Mouse (Mus musculus): ENCODE data around the gene Il1rapl1. TPM values are rescaled to one million over a fixed set of nuclear protein-coding genes. Genes with fewer than 3 reads are reported as not detected.

Il1rapl1 gene
- polyA plus RNA-seq, 1 experiment from 2014 or later: 2.1 TPM

DNA sequence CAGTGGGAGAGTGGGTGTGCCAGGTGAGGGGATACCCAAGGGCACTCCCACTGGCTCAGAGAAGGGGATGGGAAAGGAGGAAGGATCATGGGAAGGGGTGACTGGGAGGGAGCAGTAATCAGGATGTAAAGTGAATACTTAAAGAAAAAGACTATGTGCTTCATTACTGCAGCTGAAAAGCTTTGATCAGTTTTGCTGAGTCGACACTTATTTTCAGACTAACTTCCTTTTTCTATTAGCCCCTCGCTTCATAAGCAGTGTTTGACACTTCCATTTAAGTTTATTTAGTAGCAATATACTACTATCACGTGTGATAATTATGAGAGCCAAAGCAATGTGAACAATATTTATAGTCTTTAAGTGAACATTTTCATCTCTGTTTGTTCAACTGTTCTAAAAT is 1307.2 kb downstream of the Il1rapl1 start:
- Histone ChIP-seq H3K27ac (ENCODE audit: low read depth) (no peak overlapping the region), H3K4me3 (ENCODE audit: low read depth, low read length) (no peak overlapping the region), H3K9ac (ENCODE audit: low read length) (no peak overlapping the region), H3K4me1 (replicated peaks; ENCODE audit: control insufficient read depth, insufficient read depth, low read length) (no peaks in the 10 kb centered on the region), H3K9me3 (ENCODE audit: control insufficient read depth, low read length) (no peaks in the 10 kb centered on the region), H3K36me3 (ENCODE audit: control insufficient read depth, insufficient read depth, low read length) (no peaks in the 10 kb centered on the region), H3K27me3 (replicated peaks; ENCODE audit: control insufficient read depth, insufficient read depth, low read length) (no peaks in the 10 kb centered on the region), H3K4me2 (ENCODE audit: low read length) (no peak overlapping the region)
- DNase-seq (ENCODE audit: low spot score) (no peak), ATAC-seq (replicated peaks; ENCODE audit: low FRiP score, low TSS enrichment, low read depth) (no peak)
- WGBS: 84% methylated on average over 3 of the region's 3 CpGs

DNA sequence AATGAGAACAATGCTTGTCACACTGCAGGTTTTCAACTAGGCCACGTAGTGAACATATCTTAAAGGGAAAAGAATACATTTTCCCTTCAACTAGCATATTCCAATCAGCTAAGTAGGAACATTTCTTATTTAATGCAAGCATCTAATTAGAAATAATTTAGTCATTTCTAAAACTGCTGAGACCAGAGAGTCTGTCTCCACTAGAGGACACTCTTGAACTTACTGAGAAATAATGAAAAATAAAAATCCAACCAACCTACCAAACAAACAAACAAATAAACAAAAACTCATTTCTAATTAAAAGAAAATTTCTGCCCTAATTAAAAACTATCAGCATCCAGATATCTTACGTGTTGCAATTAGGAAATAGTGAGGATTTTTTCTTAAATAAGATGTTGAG is 1312.7 kb downstream of the Il1rapl1 start:
- Histone ChIP-seq H3K27ac (ENCODE audit: low read depth) (no peak overlapping the region), H3K4me3 (ENCODE audit: low read depth, low read length) (no peak overlapping the region), H3K9me3 (ENCODE audit: control insufficient read depth, low read length) (no peaks in the 10 kb centered on the region), H3K4me1 (replicated peaks; ENCODE audit: control insufficient read depth, insufficient read depth, low read length) (no peaks in the 10 kb centered on the region), H3K9ac (ENCODE audit: low read length) (no peak overlapping the region), H3K27me3 (replicated peaks; ENCODE audit: control insufficient read depth, insufficient read depth, low read length) (no peaks in the 10 kb centered on the region), H3K36me3 (ENCODE audit: control insufficient read depth, insufficient read depth, low read length) (no peaks in the 10 kb centered on the region), H3K4me2 (ENCODE audit: low read length) (no peak overlapping the region)
- ATAC-seq (replicated peaks; ENCODE audit: low FRiP score, low TSS enrichment, low read depth) (no peak), DNase-seq (ENCODE audit: low spot score) (no peak)
- 68% methylated on average over 2 of the region's 2 CpGs for WGBS

DNA sequence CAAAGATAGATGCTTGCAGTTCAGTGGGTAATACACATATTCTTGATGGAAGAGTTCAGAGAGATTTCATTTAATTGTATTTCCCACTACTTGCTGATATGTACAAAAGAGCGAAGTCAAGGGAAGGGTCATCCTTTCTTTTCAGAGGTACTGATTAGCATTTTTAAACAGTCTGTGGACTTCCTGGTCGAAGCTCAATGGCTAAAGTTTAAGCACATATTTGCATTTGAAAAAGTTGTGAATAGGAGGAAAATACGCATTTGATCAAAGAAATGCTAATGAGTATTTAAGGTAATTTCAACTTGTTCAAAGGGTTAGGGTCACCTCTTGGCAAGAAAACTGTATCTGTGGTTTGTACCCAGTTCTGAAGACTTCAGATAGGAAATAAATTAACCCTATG is 1386.6 kb downstream of the Il1rapl1 start:
- DNase-seq (ENCODE audit: low spot score) (no peak), ATAC-seq (replicated peaks; ENCODE audit: low FRiP score, low TSS enrichment, low read depth) (no peak)
- H3K36me3 ChIP-seq (ENCODE audit: control insufficient read depth, insufficient read depth, low read length): no peaks in the 10 kb centered on the region
- no peak overlapping the region for H3K4me2 ChIP-seq (ENCODE audit: low read length)
- H3K27ac ChIP-seq (ENCODE audit: low read depth): no peak overlapping the region
- no peak overlapping the region for H3K4me3 ChIP-seq (ENCODE audit: low read depth, low read length)
- no peaks in the 10 kb centered on the region for H3K9me3 ChIP-seq (ENCODE audit: control insufficient read depth, low read length)
- WGBS: 62% methylated on average over 3 of the region's 3 CpGs
- H3K27me3 ChIP-seq (replicated peaks; ENCODE audit: control insufficient read depth, insufficient read depth, low read length): no peaks in the 10 kb centered on the region
- no peak overlapping the region for H3K9ac ChIP-seq (ENCODE audit: low read length)
- no peaks in the 10 kb centered on the region for H3K4me1 ChIP-seq (replicated peaks; ENCODE audit: control insufficient read depth, insufficient read depth, low read length)

Measured in intestine, embryonic 14.5 days (tissue).